Mouse (Mus musculus) CH12.LX (cell line): Measurements from ENCODE around the gene Tmed4. TPM values are rescaled to one million over a fixed set of nuclear protein-coding genes. Genes with fewer than 3 reads are reported as not detected.

Experiments
- DNase-seq: peaks from one replicate; pipeline ENCODE4 v3.0.0-alpha.2; 2013; ENCODE audit errors: extremely low read depth
- H3K27ac ChIP-seq: 2 replicates; pipeline ENCODE4 v1.5.1; 2012; ENCODE audit warnings: low read depth, mild to moderate bottlenecking, control low read depth, moderate library complexity; ENCODE audit not compliant: insufficient read depth
- H3K27me3 ChIP-seq: replicated peaks from 2 replicates; pipeline ENCODE3; 2012; ENCODE audit warnings: inconsistent platforms
- H3K36me3 ChIP-seq, 2 experiments: replicated peaks in 1 of 2; 2 replicates each; pipeline versions ENCODE3 to v1.6.1; 2012; ENCODE audit warnings: inconsistent platforms in 1 of 2, low read length in 1 of 2, mild to moderate bottlenecking in 1 of 2, mixed read lengths in 1 of 2, moderate library complexity in 1 of 2; ENCODE audit not compliant: control insufficient read depth in 1 of 2, insufficient read depth in 1 of 2
- H3K4me1 ChIP-seq, 2 experiments: 2 replicates each; pipeline ENCODE4 v1.6.1; 2012; ENCODE audit warnings: inconsistent platforms in 1 of 2, moderate library complexity in 1 of 2; ENCODE audit not compliant: insufficient read depth in 2 of 2, control insufficient read depth in 1 of 2
- H3K4me2 ChIP-seq: 2 replicates; pipeline ENCODE4 v1.6.1; 2012; ENCODE audit warnings: low read depth, mild to moderate bottlenecking, control low read depth; ENCODE audit not compliant: poor library complexity, insufficient read depth, severe bottlenecking
- H3K4me3 ChIP-seq, 3 experiments: fragments of 150-350 bp in 1 of 3; sonication (generic) in 1 of 3; replicated peaks in 1 of 3; 2 replicates each; pipeline versions ENCODE3 to v1.5.1; 2011 to 2012; ENCODE audit warnings: low read depth in 2 of 3, low read length in 2 of 3, mild to moderate bottlenecking in 2 of 3, moderate library complexity in 2 of 3, control low read depth in 1 of 3, improper control_type of control experiment in 1 of 3, inconsistent platforms in 1 of 3, mixed read lengths in 1 of 3; ENCODE audit not compliant: poor library complexity in 1 of 3
- H3K79me2 ChIP-seq: replicated peaks from 2 replicates; pipeline ENCODE4 v1.6.1; 2012; ENCODE audit warnings: mild to moderate bottlenecking, moderate library complexity; ENCODE audit not compliant: control insufficient read depth, poor library complexity, insufficient read depth, severe bottlenecking; ENCODE audit errors: extremely low read depth
- H3K9ac ChIP-seq: 2 replicates; pipeline ENCODE4 v1.6.1; 2012; ENCODE audit warnings: low read depth, mild to moderate bottlenecking, control low read depth, moderate library complexity; ENCODE audit not compliant: insufficient read depth
- H3K9me3 ChIP-seq: replicated peaks from 2 replicates; pipeline ENCODE3; 2012; ENCODE audit warnings: low read length, inconsistent platforms, mixed read lengths
- BHLHE40 ChIP-seq: IDR thresholded peaks from 2 replicates; pipeline ENCODE4 v1.6.1; 2011; ENCODE audit warnings: mild to moderate bottlenecking, low read depth, low read length, improper control_type of control experiment
- CHD1 ChIP-seq: IDR thresholded peaks from 2 replicates; pipeline ENCODE4 v1.6.1; 2012; ENCODE audit warnings: low read depth, low read length, improper control_type of control experiment, inconsistent platforms
- CHD2 ChIP-seq: IDR thresholded peaks from 2 replicates; pipeline ENCODE4 v1.6.1; 2011; ENCODE audit warnings: low read length, improper control_type of control experiment
- CTCF ChIP-seq, 2 experiments: IDR thresholded peaks in 1 of 2; conservative IDR thresholded peaks in 1 of 2; 2 replicates each; pipeline ENCODE4 v1.5.1; 2011 to 2012; ENCODE audit warnings: low read depth in 2 of 2, low read length in 2 of 2, improper control_type of control experiment in 1 of 2, inconsistent platforms in 1 of 2, mild to moderate bottlenecking in 1 of 2, moderate library complexity in 1 of 2
- E2F4 ChIP-seq: IDR thresholded peaks from 2 replicates; pipeline ENCODE4 v1.6.1; 2011; ENCODE audit warnings: low read depth, low read length, improper control_type of control experiment; ENCODE audit not compliant: insufficient replicate concordance
- ELF1 ChIP-seq: IDR thresholded peaks from 2 replicates; pipeline ENCODE4 v1.6.1; 2014; ENCODE audit warnings: low read depth, mild to moderate bottlenecking, inconsistent platforms, low read length, improper control_type of control experiment
- ETS1 ChIP-seq: conservative IDR thresholded peaks from 2 replicates; pipeline ENCODE4 v1.6.1; 2012; ENCODE audit warnings: low read depth, mild to moderate bottlenecking, inconsistent platforms, low read length, improper control_type of control experiment, moderate library complexity
- GABPA ChIP-seq: IDR thresholded peaks from 2 replicates; pipeline ENCODE4 v1.6.1; 2012; ENCODE audit warnings: low read depth, low read length, improper control_type of control experiment, inconsistent platforms; ENCODE audit not compliant: insufficient replicate concordance
- HCFC1 ChIP-seq: IDR thresholded peaks from 2 replicates; pipeline ENCODE4 v1.6.1; 2012; ENCODE audit warnings: low read depth, mild to moderate bottlenecking, inconsistent platforms, low read length, improper control_type of control experiment
- IRF4 ChIP-seq: IDR thresholded peaks from 2 replicates; pipeline ENCODE4 v1.6.1; 2014; ENCODE audit warnings: low read depth, mild to moderate bottlenecking, inconsistent platforms, low read length, improper control_type of control experiment
- JUND ChIP-seq: conservative IDR thresholded peaks from 2 replicates; pipeline ENCODE4 v1.6.1; 2011; ENCODE audit warnings: low read depth, low read length, improper control_type of control experiment
- KAT2A ChIP-seq: IDR thresholded peaks from 2 replicates; pipeline ENCODE4 v1.6.1; 2012; ENCODE audit warnings: low read length, improper control_type of control experiment, inconsistent platforms; ENCODE audit not compliant: insufficient replicate concordance
- MAFK ChIP-seq: IDR thresholded peaks from 2 replicates; pipeline ENCODE4 v1.6.1; 2011; ENCODE audit warnings: low read length, improper control_type of control experiment; ENCODE audit not compliant: insufficient replicate concordance
- MAX ChIP-seq: IDR thresholded peaks from 2 replicates; pipeline ENCODE4 v1.6.1; 2011; ENCODE audit warnings: low read length, improper control_type of control experiment
- MAZ ChIP-seq: IDR thresholded peaks from 2 replicates; pipeline ENCODE4 v1.6.1; 2012; ENCODE audit warnings: low read depth, mild to moderate bottlenecking, inconsistent platforms, low read length, improper control_type of control experiment, moderate library complexity
- MEF2A ChIP-seq: IDR thresholded peaks from 2 replicates; pipeline ENCODE4 v1.6.1; 2014; ENCODE audit warnings: low read depth, mild to moderate bottlenecking, inconsistent platforms, low read length, improper control_type of control experiment, borderline replicate concordance
- MXI1 ChIP-seq: IDR thresholded peaks from 2 replicates; pipeline ENCODE4 v1.6.1; 2011; ENCODE audit warnings: mild to moderate bottlenecking, low read depth, low read length, improper control_type of control experiment
- MYC ChIP-seq: IDR thresholded peaks from 2 replicates; pipeline ENCODE4 v1.6.1; 2011; ENCODE audit warnings: low read depth, mild to moderate bottlenecking, improper control_type of control experiment, low read length
- NELFE ChIP-seq: IDR thresholded peaks from 2 replicates; pipeline ENCODE4 v1.6.1; 2011; ENCODE audit warnings: low read depth, low read length, improper control_type of control experiment
- NRF1 ChIP-seq: IDR thresholded peaks from 2 replicates; pipeline ENCODE4 v1.6.1; 2014; ENCODE audit warnings: low read depth, mild to moderate bottlenecking, inconsistent platforms, low read length, improper control_type of control experiment, moderate library complexity
- PAX5 ChIP-seq: IDR thresholded peaks from 2 replicates; pipeline ENCODE4 v1.6.1; 2012; ENCODE audit warnings: low read length, inconsistent platforms, mixed read lengths
- POLR2A ChIP-seq: IDR thresholded peaks from 2 replicates; pipeline ENCODE4 v1.6.1; 2011; ENCODE audit warnings: low read depth, mild to moderate bottlenecking, improper control_type of control experiment, low read length
- POLR2AphosphoS2 ChIP-seq: IDR thresholded peaks from 2 replicates; pipeline ENCODE4 v1.6.1; 2011; ENCODE audit warnings: low read depth, low read length, improper control_type of control experiment
- SIN3A ChIP-seq: IDR thresholded peaks from 2 replicates; pipeline ENCODE4 v1.6.1; 2012; ENCODE audit warnings: low read length, improper control_type of control experiment, inconsistent platforms
- TCF12 ChIP-seq: IDR thresholded peaks from 2 replicates; pipeline ENCODE4 v1.6.1; 2014; ENCODE audit warnings: low read depth, mild to moderate bottlenecking, inconsistent platforms, low read length, improper control_type of control experiment
- UBTF ChIP-seq: IDR thresholded peaks from 2 replicates; pipeline ENCODE4 v1.6.1; 2012; ENCODE audit warnings: low read depth, mild to moderate bottlenecking, inconsistent platforms, low read length, improper control_type of control experiment, moderate library complexity
- USF1 ChIP-seq: IDR thresholded peaks from 2 replicates; pipeline ENCODE4 v1.6.1; 2014; ENCODE audit warnings: low read depth, mild to moderate bottlenecking, inconsistent platforms, low read length, improper control_type of control experiment
- USF2 ChIP-seq: conservative IDR thresholded peaks from 2 replicates; pipeline ENCODE4 v1.6.1; 2011; ENCODE audit warnings: low read depth, low read length, improper control_type of control experiment
- ZMIZ1 ChIP-seq: IDR thresholded peaks from 2 replicates; pipeline ENCODE4 v1.6.1; 2012; ENCODE audit warnings: low read depth, mild to moderate bottlenecking, inconsistent platforms, low read length, improper control_type of control experiment
- dilution Hi-C: fragments of 300-500 bp; cut with MboI; formaldehyde crosslinking; loops from 2 replicates; pipeline ENCODE4 v1.14.3; 2020; ENCODE audit warnings: low sequenced_read_pairs; ENCODE audit not compliant: extremely low pct_unique_long_range_greater_than_20kb, extremely low pct_ligation_motif_present
- in situ Hi-C: fragments of 300-500 bp; cut with MboI; formaldehyde crosslinking; loops from 3 replicates; pipeline ENCODE4 v1.14.3; 2019; ENCODE audit warnings: low sequenced_read_pairs, low pct_ligation_motif_present, low pct_unique_long_range_greater_than_20kb, mixed read lengths
- polyA plus RNA-seq: library from polyadenylated mRNA; unstranded; fragments of >175 nt; gene quantifications from 2 replicates; pipeline ENCODE4 v1.2.1, GENCODE M21; 2012; ENCODE audit warnings: low read depth; ENCODE audit not compliant: insufficient read length
- total RNA-seq, 2 experiments: library from RNA; depleted of rRNA; stranded (reverse); fragments of 300-350 nt in 1 of 2; fragments of >200 nt in 1 of 2; gene quantifications; 2 replicates each; pipeline ENCODE4 v1.2.3; 2012 to 2014

Tmed4 gene
- total and polyA plus RNA-seq, 3 experiments, result 50.6 to 59.9 (median 54.1) TPM

DNA sequence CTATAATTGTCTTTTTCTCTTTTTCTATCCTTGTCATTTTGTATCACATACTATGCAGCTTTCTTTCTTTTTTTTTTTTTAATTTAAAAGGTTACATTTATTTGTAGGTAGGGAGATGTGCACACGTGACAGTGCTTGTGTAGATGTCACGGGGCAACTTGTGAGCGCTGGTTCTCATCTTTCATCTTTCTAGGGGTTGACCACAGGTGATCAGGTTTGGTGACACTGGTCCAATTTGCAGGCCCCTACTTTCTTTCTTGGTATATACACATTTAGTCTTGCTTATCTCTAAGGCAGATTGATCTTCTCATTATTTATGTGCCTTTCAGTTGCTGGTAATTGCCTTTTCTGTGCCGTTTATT, 18.3 kb upstream of the Tmed4 start:
- in situ Hi-C loops, result no loop called here
- Histone ChIP-seq H3K4me2 (peak overlapping the region; percentile 84), H3K27ac (peak overlapping the region; percentile 90; the same call in 1 of the 2 replicates), H3K4me1 (peaks cover 6 to 34% of the 10 kb centered on the region in 2 experiments; a peak in 3 of 4 replicates), H3K9ac (peak overlapping the region; percentile 92), H3K27me3 (no peaks in the 10 kb centered on the region), H3K36me3 (peaks cover 13 to 27% of the 10 kb centered on the region in 2 experiments), H3K9me3 (no peaks in the 10 kb centered on the region), H3K4me3 (peak overlapping the region; percentile 72 to 98 (median 83)), H3K79me2 (peaks cover 47% of the 10 kb centered on the region)
- TF ChIP-seq CHD2 (no peak), MYC (peak; percentile 15; the same call in 1 of the 2 replicates), POLR2A (no peak), CHD1 (0 out of 2 replicates have a peak, but pooled peaks have one; percentile 19), USF2 (peak; percentile 10), USF1 (peak; percentile 36), BHLHE40 (peak; percentile 76), MXI1 (peak; percentile 80)
- DNase-seq, result peak; percentile 25
- dilution Hi-C loops, result no loop called here

DNA sequence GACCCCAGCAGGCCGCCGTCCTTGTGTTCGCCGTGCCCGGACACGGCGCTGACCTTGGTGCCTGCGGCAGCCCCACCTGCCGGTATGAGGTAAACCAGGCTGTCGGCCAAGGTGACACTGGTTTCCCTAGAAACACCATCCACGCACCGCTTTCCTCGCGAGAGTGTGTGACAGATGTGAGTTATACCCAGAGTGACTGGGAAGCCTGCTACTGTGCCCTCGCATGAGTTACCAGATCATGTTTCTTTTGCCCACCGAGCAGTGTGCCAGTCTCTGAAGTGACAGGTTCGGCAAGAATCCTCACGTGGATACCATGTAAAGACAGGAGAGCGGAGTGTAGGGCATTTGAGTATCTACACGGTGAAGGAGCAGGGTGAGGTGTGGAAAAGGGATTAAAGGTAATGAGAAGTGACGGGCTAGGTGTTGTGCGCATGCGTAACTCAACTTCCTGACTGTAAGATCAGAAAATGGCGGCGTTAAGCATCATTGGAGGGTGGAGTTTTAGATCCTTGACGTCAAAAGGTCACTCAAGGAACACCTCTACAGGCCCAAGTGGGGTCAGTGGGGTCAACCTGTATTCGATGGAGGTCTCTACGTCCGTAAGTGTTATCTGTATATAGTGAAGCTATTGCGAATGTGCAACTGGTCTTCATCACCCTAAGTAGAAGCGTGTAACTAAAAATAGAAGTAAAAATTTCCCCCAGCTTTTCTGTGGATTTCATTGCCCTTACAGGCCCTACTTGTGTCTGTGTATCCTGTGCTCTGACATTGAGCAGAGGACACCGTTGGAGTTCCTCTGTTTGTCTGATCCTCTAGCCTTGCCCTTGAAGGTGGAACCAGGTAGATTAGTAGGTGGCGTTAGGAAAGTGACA, 17.7 kb upstream of the Tmed4 start:
- Histone ChIP-seq H3K9ac (peak overlapping the region; percentile 92), H3K79me2 (peaks cover 46% of the 10 kb centered on the region), H3K4me2 (peak overlapping the region; percentile 84), H3K36me3 (peaks cover 8 to 21% of the 10 kb centered on the region in 2 experiments), H3K4me1 (peaks cover 6 to 34% of the 10 kb centered on the region in 2 experiments; a peak in 3 of 4 replicates), H3K27me3 (no peaks in the 10 kb centered on the region), H3K9me3 (no peaks in the 10 kb centered on the region), H3K4me3 (peak overlapping the region; percentile 72 to 98 (median 83)), H3K27ac (peak overlapping the region; percentile 90)
- in situ Hi-C loops, result no loop called here
- dilution Hi-C loops, result no loop called here
- peak; percentile 98 for DNase-seq
- TF ChIP-seq KAT2A (0 out of 2 replicates have a peak, but pooled peaks have one; percentile 60), BHLHE40 (peak; percentile 9; the same call in 1 of the 2 replicates), MAFK (no peak), HCFC1 (peak; percentile 69), PAX5 (no peak), CHD2 (peak; percentile 93), E2F4 (0 out of 2 replicates have a peak, but pooled peaks have one; percentile 54), IRF4 (no peak), JUND (no peak; the same call in 1 of the 2 replicates), POLR2A (peak; percentile 41), MEF2A (peak; percentile 78), ETS1 (peak; percentile 15; the same call in 1 of the 2 replicates), UBTF (no peak), NRF1 (peak; percentile 98), SIN3A (peak; percentile 93), MXI1 (peak; percentile 95), ZMIZ1 (no peak), NELFE (peak; percentile 68; the same call in 1 of the 2 replicates), POLR2AphosphoS2 (no peak; the same call in 1 of the 2 replicates), MAX (peak; percentile 8; the same call in 1 of the 2 replicates), MAZ (0 out of 2 replicates have a peak, but pooled peaks have one; percentile 6), MYC (peak; percentile 39; the same call in 1 of the 2 replicates), ELF1 (peak; percentile 87), GABPA (no peak), TCF12 (peak; percentile 35; the same call in 1 of the 2 replicates), CTCF (conservative IDR thresholded peaks at IDR 0.05 in 1 of 2, IDR thresholded peaks at IDR 0.05 in 1 of 2; ENCODE audit: low read depth in 2 of 2, low read length in 2 of 2) (peak in 1 of 2 experiments; percentile 48; a peak in 2 of 4 replicates)
